Mouse (Mus musculus) forebrain, embryonic 15.5 days (tissue): ENCODE measurements around the gene Gm29276. TPM values are rescaled to one million over a fixed set of nuclear protein-coding genes. Genes with fewer than 3 reads are reported as not detected.
"Not testable (repeated sequence)": the region's sequence is repeated elsewhere in the genome, so short reads cannot be mapped to it uniquely, and the experiment has no call there.

Experiments
- ATAC-seq: fragments of 200-750 bp; cut with Nextera tagmentation; replicated peaks from 2 replicates; pipeline ENCODE4 v1.8.0; 2017; ENCODE audit warnings: mild to moderate bottlenecking, moderate TSS enrichment, moderate library complexity
- H3K27ac ChIP-seq: fragments of 300-500 bp; sonication (generic); replicated peaks from 2 replicates; pipeline ENCODE4 v1.5.1; 2015; ENCODE audit warnings: mild to moderate bottlenecking, inconsistent platforms
- H3K27me3 ChIP-seq: fragments of 300-500 bp; sonication (generic); 2 replicates; pipeline ENCODE4 v1.6.1; 2015; ENCODE audit warnings: inconsistent platforms
- H3K36me3 ChIP-seq: fragments of 300-500 bp; sonication (generic); 2 replicates; pipeline ENCODE4 v1.6.1; 2015; ENCODE audit warnings: mild to moderate bottlenecking, inconsistent platforms
- H3K4me1 ChIP-seq: fragments of 300-500 bp; sonication (generic); 2 replicates; pipeline ENCODE4 v1.6.1; 2015; ENCODE audit warnings: inconsistent platforms
- H3K4me2 ChIP-seq: fragments of 300-500 bp; sonication (generic); replicated peaks from 2 replicates; pipeline ENCODE4 v1.6.1; 2015; ENCODE audit warnings: mild to moderate bottlenecking, inconsistent platforms
- H3K4me3 ChIP-seq: fragments of 300-500 bp; sonication (generic); 2 replicates; pipeline ENCODE4 v1.5.1; 2015; ENCODE audit warnings: mild to moderate bottlenecking, inconsistent platforms
- H3K9ac ChIP-seq: fragments of 300-500 bp; sonication (generic); replicated peaks from 2 replicates; pipeline ENCODE4 v1.6.1; 2015; ENCODE audit warnings: mild to moderate bottlenecking, inconsistent platforms
- H3K9me3 ChIP-seq: fragments of 300-500 bp; sonication (generic); 2 replicates; pipeline ENCODE4 v1.6.1; 2016; ENCODE audit warnings: inconsistent platforms
- WGBS: fragments of 180-500 bp; shearing (Covaris S2); methylation state at CpG from one replicate; pipeline ENCODE4 v1.1.7; 2015; ENCODE audit warnings: mixed read lengths; 5-methylcytosine and 5-hydroxymethylcytosine counted together
- polyA plus RNA-seq: library from polyadenylated mRNA; unstranded; fragments of >200 nt; fragmentation: Nextera tagmentation; extraction: Ambion mirVana; gene quantifications from 2 replicates; pipeline ENCODE4 v1.2.1, GENCODE M21; 2015

Gene Gm29276
- not detected in 2 replicates for polyA plus RNA-seq

GRCm38 (mm10) chrY:42582150-42582549 lies at the start of gene Gm29276:
Gene Gm29276 (minus strand): TSS chrY:42582250.
- H3K4me3 ChIP-seq, H3K9ac ChIP-seq, H3K4me1 ChIP-seq, ATAC-seq, H3K36me3 ChIP-seq, H3K9me3 ChIP-seq, H3K4me2 ChIP-seq, H3K27ac ChIP-seq, H3K27me3 ChIP-seq: not testable (repeated sequence)
- WGBS = no CpG with 5 or more reads among the region's 7 CpGs
